Mouse (Mus musculus): ENCODE data around the gene Prss57. TPM values are rescaled to one million over a fixed set of nuclear protein-coding genes. Genes with fewer than 3 reads are reported as not detected.
A peak's percentile ranks its signal among the peaks of the same experiment; 100 is the strongest.

Prss57 gene
- polyA plus RNA-seq, 1 experiment = 0.11 TPM

GRCm38 (mm10) chr10:79798289-79798928 lies 7.6 kb upstream of the Prss57 start:
- Histone ChIP-seq H3K36me3 (ENCODE audit: control insufficient read depth, insufficient read depth, low read length) (no peaks in the 10 kb centered on the region), H3K27ac (ENCODE audit: control insufficient read depth, insufficient read depth, low read depth, low read length) (no peak overlapping the region), H3K4me3 (ENCODE audit: control insufficient read depth, low read depth, low read length) (no peak overlapping the region), H3K27me3 (ENCODE audit: control insufficient read depth, insufficient read depth, low read length) (no peaks in the 10 kb centered on the region), H3K4me1 (ENCODE audit: control insufficient read depth, insufficient read depth, low read length) (peaks cover 31% of the 10 kb centered on the region)
- no peak for TF ChIP-seq CTCF (IDR thresholded peaks at IDR 0.05; ENCODE audit: control insufficient read depth, insufficient read depth, insufficient replicate concordance, low read depth, low read length)
- TF ChIP-seq POLR2A (IDR thresholded peaks at IDR 0.05; ENCODE audit: control insufficient read depth, low read depth, low read length) = no peak

GRCm38 (mm10) chr10:79797326-79797725 lies 6.6 kb upstream of the Prss57 start:
- Histone ChIP-seq H3K27ac (ENCODE audit: control insufficient read depth, insufficient read depth, low read depth, low read length) (no peak overlapping the region), H3K4me1 (ENCODE audit: control insufficient read depth, insufficient read depth, low read length) (peaks cover 26% of the 10 kb centered on the region)

GRCm38 (mm10) chr10:79795905-79796304 lies 5.1 kb upstream of the Prss57 start:
- Histone ChIP-seq H3K4me3 (ENCODE audit: control insufficient read depth, low read depth, low read length) (no peak overlapping the region), H3K27ac (ENCODE audit: control insufficient read depth, insufficient read depth, low read depth, low read length) (no peak overlapping the region), H3K36me3 (ENCODE audit: control insufficient read depth, insufficient read depth, low read length) (no peaks in the 10 kb centered on the region), H3K4me1 (ENCODE audit: control insufficient read depth, insufficient read depth, low read length) (peaks cover 19% of the 10 kb centered on the region), H3K27me3 (ENCODE audit: control insufficient read depth, insufficient read depth, low read length) (no peaks in the 10 kb centered on the region)
- TF ChIP-seq POLR2A (IDR thresholded peaks at IDR 0.05; ENCODE audit: control insufficient read depth, low read depth, low read length) = no peak
- no peak for TF ChIP-seq CTCF (IDR thresholded peaks at IDR 0.05; ENCODE audit: control insufficient read depth, insufficient read depth, insufficient replicate concordance, low read depth, low read length)

More at GRCm38 (mm10) chr10:79797326-79797725, 6.6 kb upstream of the Prss57 start:
- Histone ChIP-seq H3K4me3 (ENCODE audit: control insufficient read depth, low read depth, low read length) (no peak overlapping the region), H3K36me3 (ENCODE audit: control insufficient read depth, insufficient read depth, low read length) (no peaks in the 10 kb centered on the region), H3K27me3 (ENCODE audit: control insufficient read depth, insufficient read depth, low read length) (no peaks in the 10 kb centered on the region)
- TF ChIP-seq POLR2A (IDR thresholded peaks at IDR 0.05; ENCODE audit: control insufficient read depth, low read depth, low read length) (no peak), CTCF (IDR thresholded peaks at IDR 0.05; ENCODE audit: control insufficient read depth, insufficient read depth, insufficient replicate concordance, low read depth, low read length) (no peak)

- Histone ChIP-seq H3K27me3 (ENCODE audit: control insufficient read depth, insufficient read depth, low read length) (no peaks in the 10 kb centered on the region), H3K4me3 (ENCODE audit: control insufficient read depth, low read depth, low read length) (peak overlapping the region; percentile 83), H3K36me3 (ENCODE audit: control insufficient read depth, insufficient read depth, low read length) (no peaks in the 10 kb centered on the region), H3K4me1 (ENCODE audit: control insufficient read depth, insufficient read depth, low read length) (peaks cover 19% of the 10 kb centered on the region), H3K27ac (ENCODE audit: control insufficient read depth, insufficient read depth, low read depth, low read length) (peak overlapping the region; percentile 56)
- peak; percentile 51; the same call in 1 of the 2 replicates for TF ChIP-seq POLR2A (IDR thresholded peaks at IDR 0.05; ENCODE audit: control insufficient read depth, low read depth, low read length)
- no peak for TF ChIP-seq CTCF (IDR thresholded peaks at IDR 0.05; ENCODE audit: control insufficient read depth, insufficient read depth, insufficient replicate concordance, low read depth, low read length)
These were observed 3.8 kb upstream of the Prss57 start for GRCm38 (mm10) chr10:79794491-79794931.

- Histone ChIP-seq H3K27ac (ENCODE audit: control insufficient read depth, insufficient read depth, low read depth, low read length) (peak overlapping the region; percentile 56), H3K4me1 (ENCODE audit: control insufficient read depth, insufficient read depth, low read length) (peaks cover 19% of the 10 kb centered on the region), H3K4me3 (ENCODE audit: control insufficient read depth, low read depth, low read length) (peak overlapping the region; percentile 83), H3K27me3 (ENCODE audit: control insufficient read depth, insufficient read depth, low read length) (no peaks in the 10 kb centered on the region), H3K36me3 (ENCODE audit: control insufficient read depth, insufficient read depth, low read length) (no peaks in the 10 kb centered on the region)
- TF ChIP-seq CTCF (IDR thresholded peaks at IDR 0.05; ENCODE audit: control insufficient read depth, insufficient read depth, insufficient replicate concordance, low read depth, low read length) (no peak), POLR2A (IDR thresholded peaks at IDR 0.05; ENCODE audit: control insufficient read depth, low read depth, low read length) (no peak)
These were observed 3.2 kb upstream of the Prss57 start for GRCm38 (mm10) chr10:79793738-79794490.

- H3K4me3 ChIP-seq (ENCODE audit: control insufficient read depth, low read depth, low read length) = peak within 1 kb of the TSS; percentile 83
- TF ChIP-seq CTCF (IDR thresholded peaks at IDR 0.05; ENCODE audit: control insufficient read depth, insufficient read depth, insufficient replicate concordance, low read depth, low read length) (peak; percentile 68; the same call in 1 of the 2 replicates), POLR2A (IDR thresholded peaks at IDR 0.05; ENCODE audit: control insufficient read depth, low read depth, low read length) (peak; percentile 17; the same call in 1 of the 2 replicates)
- H3K27me3 ChIP-seq (ENCODE audit: control insufficient read depth, insufficient read depth, low read length) = no peaks in the 10 kb centered on the region
- peak within 1 kb of the TSS; percentile 59 for H3K27ac ChIP-seq (ENCODE audit: control insufficient read depth, insufficient read depth, low read depth, low read length)
- H3K36me3 ChIP-seq (ENCODE audit: control insufficient read depth, insufficient read depth, low read length) = no peaks in the 10 kb centered on the region
- peaks cover 19% of the 10 kb centered on the region for H3K4me1 ChIP-seq (ENCODE audit: control insufficient read depth, insufficient read depth, low read length)
These were observed 2.4 kb upstream of the Prss57 start, which contains the start of gene Palm for GRCm38 (mm10) chr10:79793051-79793737. Palm (plus strand) TSS chr10:79793572.

Measured in testis, adult 2 months (tissue).